Mouse (Mus musculus) WW6 (cell line): Measurements from ENCODE around the gene Wdr3.

Experiments
- DNase-seq: peaks from one replicate; pipeline ENCODE4 v3.0.0-alpha.2; 2013; ENCODE audit warnings: low read depth, low spot score

The Wdr3 gene

DNA sequence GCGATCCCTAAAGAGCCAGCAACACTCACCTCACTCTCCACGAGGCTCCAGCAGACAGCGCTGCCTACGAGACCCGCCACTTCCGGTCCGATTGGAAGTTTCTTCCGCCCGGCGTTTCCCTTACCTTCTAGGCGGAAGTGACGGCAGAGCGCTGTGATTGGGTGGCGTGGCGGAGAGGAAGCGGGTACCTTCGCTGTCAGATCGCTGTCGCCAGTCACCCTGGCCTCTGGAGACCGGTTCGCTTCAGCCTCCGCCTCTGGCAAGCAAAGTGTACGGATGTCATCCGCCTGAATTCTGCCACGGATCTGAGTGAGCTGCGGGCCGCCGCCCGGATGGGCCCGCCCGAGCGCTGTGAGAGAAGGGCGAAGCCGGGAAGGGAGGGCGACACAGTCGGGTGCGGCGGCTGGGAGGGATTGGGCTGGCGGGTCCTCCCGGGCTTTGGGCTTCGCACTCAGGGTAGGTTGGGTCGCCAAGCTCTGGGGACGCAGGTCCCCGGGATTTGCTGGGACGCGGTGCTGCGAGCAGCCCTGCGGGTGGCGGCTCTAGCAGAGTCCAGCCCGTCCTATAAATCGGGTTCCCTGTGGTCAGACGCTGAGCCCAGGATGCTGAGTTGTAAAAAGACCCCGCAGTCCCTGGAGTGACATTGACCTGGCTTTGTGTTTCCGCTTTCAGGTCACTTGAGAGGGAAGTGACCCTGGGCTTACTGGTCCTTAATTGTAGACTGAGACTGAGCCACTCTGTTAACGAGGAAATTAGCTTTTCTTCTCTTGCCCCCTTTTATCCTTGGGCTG, at the start of gene Wdr3, which contains the start of gene Gdap2:
TSS of gene Wdr3 (minus strand) at position 93 of the 791 bp plus-strand sequence.
TSS of gene Gdap2 (plus strand) at position 67 of the 791 bp plus-strand sequence.
- DNase-seq = peak; percentile 74

DNA sequence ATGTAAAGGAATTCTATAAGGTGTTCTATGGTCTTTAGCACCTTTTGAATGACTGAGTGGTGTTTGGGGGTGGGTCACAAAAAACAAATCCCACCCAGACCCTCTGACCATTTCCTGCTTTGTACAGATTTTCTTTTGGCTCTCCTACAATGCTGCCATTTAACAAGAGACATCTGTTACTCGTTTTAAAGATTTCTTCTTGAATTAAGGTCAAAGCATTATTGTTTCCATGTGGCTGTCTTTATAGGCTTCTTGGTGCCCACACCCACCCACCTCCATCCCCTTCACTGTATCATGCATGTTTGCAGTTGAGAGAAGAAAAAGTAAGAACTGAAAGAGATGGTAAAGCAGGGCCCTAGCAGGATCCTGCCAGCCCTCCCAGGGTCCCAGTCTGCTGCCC, 44.8 kb upstream of the Wdr3 start:
- no peak for DNase-seq

DNA sequence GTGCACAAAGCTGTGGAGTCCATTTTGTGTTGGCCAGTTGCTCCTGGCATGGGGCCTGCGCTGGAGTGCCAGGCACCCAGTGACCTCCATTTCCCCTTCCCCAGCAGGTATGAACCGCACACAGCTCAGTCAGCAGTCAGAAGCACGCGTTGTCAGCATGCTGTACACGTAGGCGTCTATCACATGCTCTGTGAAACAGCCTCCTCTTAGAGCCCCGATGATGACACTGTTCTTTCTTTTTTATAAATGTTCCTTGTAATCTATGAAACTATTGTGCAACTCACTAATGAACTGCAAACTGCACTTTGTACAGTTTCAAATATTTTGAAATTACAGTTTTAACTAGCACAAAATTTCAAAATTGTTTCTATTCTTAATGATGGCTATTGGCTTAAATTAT, 39.3 kb upstream of the Wdr3 start:
- no peak for DNase-seq

- DNase-seq = no peak
Observed at GRCm38 (mm10) chr3:100194210-100194609, 32.0 kb upstream of the Wdr3 start.

GRCm38 (mm10) chr3:100189861-100190260, 27.7 kb upstream of the Wdr3 start:
- DNase-seq = no peak

GRCm38 (mm10) chr3:100189444-100189843, 27.2 kb upstream of the Wdr3 start:
- peak; percentile 18 for DNase-seq

DNA sequence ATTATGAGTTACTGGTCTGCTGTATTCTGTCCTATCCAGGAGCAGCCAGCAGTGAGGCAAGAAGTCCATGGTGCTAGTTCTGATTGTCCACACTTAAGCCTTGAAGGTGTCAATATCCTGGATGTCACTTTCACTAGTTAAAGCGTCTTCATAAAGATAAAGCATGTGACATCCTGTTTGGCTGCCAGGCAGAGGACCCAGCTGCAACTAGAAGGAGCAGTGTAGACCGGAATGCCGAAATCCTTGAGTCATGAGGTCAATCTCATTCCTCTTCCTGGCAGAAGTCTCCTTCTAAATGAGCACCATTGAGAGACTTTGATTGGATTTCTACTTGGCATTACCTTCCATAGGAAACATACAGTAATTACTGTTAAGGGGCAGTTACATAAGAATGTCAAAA, 18.3 kb upstream of the Wdr3 start:
- DNase-seq = no peak

GRCm38 (mm10) chr3:100176031-100176430, 13.8 kb upstream of the Wdr3 start:
- DNase-seq = no peak

- no peak for DNase-seq
Observed at GRCm38 (mm10) chr3:100164991-100165390, 2.8 kb upstream of the Wdr3 start.

- DNase-seq = no peak
Observed at GRCm38 (mm10) chr3:100163556-100163955, 1.3 kb upstream of the Wdr3 start.

DNA sequence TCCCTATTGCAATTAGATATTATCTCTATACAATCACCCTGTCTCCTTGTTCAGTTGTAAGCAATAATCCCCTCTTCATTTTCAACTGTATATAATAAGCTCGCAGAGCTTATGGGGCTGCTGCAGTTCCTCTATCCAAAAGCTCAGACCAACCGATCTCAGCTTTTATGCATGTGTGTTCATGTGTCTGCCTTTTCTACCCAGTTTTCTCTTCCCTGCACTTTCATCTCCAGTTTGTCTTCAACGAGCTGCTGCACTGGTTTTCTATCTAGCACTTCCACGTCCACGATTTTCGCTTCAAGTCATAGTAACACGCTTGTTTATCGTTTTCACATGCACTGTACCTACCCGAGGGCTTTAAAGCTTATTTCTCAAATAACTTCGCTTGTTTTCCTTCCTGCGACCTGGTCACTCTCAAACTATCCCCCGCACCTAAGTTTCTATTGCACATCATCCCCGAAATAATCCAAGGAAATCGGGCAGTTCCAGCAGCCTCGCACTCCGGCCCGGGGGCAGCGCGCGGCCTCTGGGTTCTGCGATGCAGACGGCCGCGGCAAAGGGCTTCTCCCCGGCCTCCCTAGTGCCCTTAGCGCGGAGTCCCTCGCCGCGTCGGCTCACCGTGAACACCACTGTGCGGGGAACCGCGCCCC, 417 bp downstream of the Wdr3 start:
- no peak for DNase-seq

- no peak for DNase-seq
Observed at GRCm38 (mm10) chr3:100160682-100161445, 1.3 kb downstream of the Wdr3 start.

DNA sequence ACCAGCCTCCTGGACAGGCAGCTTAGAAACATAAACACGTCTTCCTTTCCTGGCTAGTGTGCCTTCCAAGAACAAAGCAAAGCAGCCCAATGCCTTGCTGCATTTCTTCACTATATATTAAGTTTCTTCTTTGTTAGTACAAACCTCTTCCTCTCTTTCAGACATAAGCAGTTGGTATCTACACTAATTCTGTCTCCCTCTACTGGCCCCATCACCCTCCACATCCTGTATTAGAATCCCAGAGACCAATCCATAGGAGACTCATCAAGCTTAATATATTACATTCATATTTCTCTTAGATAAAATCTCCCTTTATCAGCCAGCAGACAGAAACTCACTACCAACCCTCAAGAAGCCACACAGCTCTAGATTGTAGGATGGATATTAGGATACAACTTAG, 39.8 kb downstream of the Wdr3 start:
- DNase-seq = no peak

- no peak for DNase-seq
Observed at GRCm38 (mm10) chr3:100121961-100122360, 40.2 kb downstream of the Wdr3 start.

DNA sequence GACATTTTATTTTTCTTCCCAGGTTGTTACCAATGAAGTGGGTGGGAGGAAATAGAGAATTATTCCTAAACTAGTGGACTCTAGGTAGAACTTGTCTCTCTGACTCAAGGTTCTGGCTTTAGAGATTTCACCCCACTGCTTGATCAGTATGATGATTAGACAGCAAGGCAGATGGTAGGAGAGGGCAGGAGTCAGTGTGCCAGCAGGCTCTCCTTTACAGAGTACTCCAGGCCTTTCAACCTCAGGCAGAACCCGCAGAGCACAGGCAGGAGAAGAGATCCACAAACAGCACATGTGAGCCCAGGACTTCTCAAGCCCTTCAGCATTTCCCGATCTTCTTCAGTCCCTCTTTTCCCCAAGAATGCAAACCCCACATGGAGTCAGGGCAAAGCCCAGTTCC, 43.5 kb downstream of the Wdr3 start:
- no peak for DNase-seq

GRCm38 (mm10) chr3:100106736-100107135, 55.5 kb downstream of the Wdr3 start:
- DNase-seq = no peak

GRCm38 (mm10) chr3:100102386-100103092, 59.7 kb downstream of the Wdr3 start:
- no peak for DNase-seq
